Mouse (Mus musculus) stomach, embryonic 14.5 days (tissue): ENCODE results near the gene Nr1i3. TPM values are rescaled to one million over a fixed set of nuclear protein-coding genes. Genes with fewer than 3 reads are reported as not detected.
"Not testable (repeated sequence)": the region's sequence is repeated elsewhere in the genome, so short reads cannot be mapped to it uniquely, and the experiment has no call there.

Source experiments
- ATAC-seq: fragments of 200-750 bp; cut with Nextera tagmentation; 2 replicates; pipeline ENCODE4 v1.8.0; 2017; ENCODE audit warnings: low read depth, moderate TSS enrichment; ENCODE audit not compliant: insufficient number of reproducible peaks, insufficient read depth, low FRiP score
- H3K27ac ChIP-seq: fragments of 300-500 bp; sonication (generic); 2 replicates; pipeline ENCODE4 v1.5.1; 2014; ENCODE audit warnings: mild to moderate bottlenecking, low read length, moderate library complexity, mixed read lengths
- H3K27me3 ChIP-seq: fragments of 300-500 bp; sonication (generic); 2 replicates; pipeline ENCODE4 v1.6.1; 2014; ENCODE audit warnings: low read length, control low read depth, mixed read lengths; ENCODE audit not compliant: control insufficient read depth, insufficient read depth
- H3K36me3 ChIP-seq: fragments of 300-500 bp; sonication (generic); 2 replicates; pipeline ENCODE4 v1.6.1; 2014; ENCODE audit warnings: mild to moderate bottlenecking, control low read depth, low read length, moderate library complexity, mixed read lengths; ENCODE audit not compliant: control insufficient read depth, insufficient read depth
- H3K4me1 ChIP-seq: fragments of 300-500 bp; sonication (generic); 2 replicates; pipeline ENCODE4 v1.6.1; 2014; ENCODE audit warnings: low read length, control low read depth, mixed read lengths; ENCODE audit not compliant: control insufficient read depth, insufficient read depth
- H3K4me2 ChIP-seq: fragments of 300-500 bp; sonication (generic); replicated peaks from 2 replicates; pipeline ENCODE4 v1.6.1; 2014; ENCODE audit warnings: low read depth, low read length, control low read depth
- H3K4me3 ChIP-seq: fragments of 300-500 bp; sonication (generic); 2 replicates; pipeline ENCODE4 v1.5.1; 2014; ENCODE audit warnings: low read depth, low read length, control low read depth
- H3K9ac ChIP-seq: fragments of 300-500 bp; sonication (generic); replicated peaks from 2 replicates; pipeline ENCODE4 v1.6.1; 2014; ENCODE audit warnings: low read depth, mild to moderate bottlenecking, control low read depth, low read length, moderate library complexity, mixed read lengths
- H3K9me3 ChIP-seq: fragments of 300-500 bp; sonication (generic); 2 replicates; pipeline ENCODE4 v1.6.1; 2016; ENCODE audit warnings: low read depth, low read length, control low read depth; ENCODE audit not compliant: control insufficient read depth
- WGBS: fragments of 180-500 bp; shearing (Covaris S2); extraction: QIAGEN DNeasy Blood & Tissue Kit; methylation state at CpG from one replicate; pipeline ENCODE4 v1.1.7; 2014; 5-methylcytosine and 5-hydroxymethylcytosine counted together
- polyA plus RNA-seq: library from polyadenylated mRNA; unstranded; fragments of >200 nt; fragmentation: Nextera tagmentation; extraction: Ambion mirVana; gene quantifications from 2 replicates; pipeline ENCODE4 v1.2.1, GENCODE M21; 2014

The Nr1i3 gene
- polyA plus RNA-seq, 1 experiment from 2014 or later: 0.30 TPM

DNA sequence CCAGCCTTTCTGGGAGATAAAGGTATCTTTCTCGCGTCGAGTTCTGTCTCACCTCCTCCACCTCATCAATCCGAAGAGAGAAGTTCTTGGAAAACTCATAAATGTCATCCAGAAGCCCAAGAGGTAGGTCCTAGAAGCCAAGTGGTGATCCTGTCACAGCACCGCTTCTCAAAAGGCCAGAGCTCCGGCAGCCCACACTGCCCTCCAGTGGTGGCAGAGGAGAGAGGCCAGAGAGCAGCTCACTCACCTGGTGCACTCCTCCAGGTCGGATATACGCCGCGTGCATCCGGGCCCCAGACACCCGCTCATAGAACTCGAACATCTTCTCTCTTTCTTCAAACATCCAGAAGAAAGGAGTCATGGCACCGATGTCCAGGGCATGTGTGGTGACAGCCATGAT is 24.7 kb downstream of the Nr1i3 start:
- ATAC-seq: no peak

DNA sequence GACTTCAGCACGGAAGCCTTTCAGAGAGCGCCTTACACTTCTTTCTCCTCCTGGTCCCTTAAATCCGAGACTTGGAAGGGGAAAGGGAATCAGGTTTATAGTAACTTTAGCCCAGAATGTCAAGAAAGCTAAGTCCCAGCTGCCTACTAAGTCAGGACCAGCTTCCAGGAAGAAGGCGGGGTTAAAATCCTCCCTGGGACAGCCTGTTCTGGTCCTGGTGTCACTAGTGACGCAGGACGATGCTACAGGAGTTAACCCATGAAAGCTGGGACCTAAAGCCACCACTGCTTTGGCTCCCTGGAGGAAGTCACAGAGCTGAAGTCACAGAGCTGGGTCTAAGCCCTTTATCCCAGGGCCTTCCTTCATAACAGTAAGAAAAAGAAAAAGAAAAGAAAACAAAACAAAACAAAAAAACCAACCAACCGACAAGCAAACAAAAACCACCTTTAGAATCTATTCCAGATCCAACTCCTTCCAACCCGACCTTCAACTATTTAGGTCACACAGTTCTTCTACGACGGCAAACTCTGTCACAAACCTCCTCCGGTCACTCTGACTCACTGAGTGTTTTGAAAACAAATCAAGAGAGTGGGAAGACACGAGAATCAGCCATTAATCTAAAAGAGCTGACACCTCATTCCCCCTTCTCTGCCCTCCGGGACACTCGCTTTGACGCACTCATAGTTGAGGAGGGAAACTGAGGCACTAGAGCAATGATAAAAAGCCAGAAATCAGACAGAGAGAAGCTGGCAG is 26.4 kb downstream of the Nr1i3 start:
- no peaks in the 10 kb centered on the region for H3K27me3 ChIP-seq
- ATAC-seq: no peak

More for the DNA sequence above, 24.7 kb downstream of the Nr1i3 start:
- Histone ChIP-seq H3K4me2 (no peak overlapping the region), H3K36me3 (peaks cover 90% of the 10 kb centered on the region), H3K9ac (no peak overlapping the region), H3K4me3 (no peak overlapping the region), H3K27me3 (no peaks in the 10 kb centered on the region), H3K27ac (no peak overlapping the region), H3K9me3 (no peaks in the 10 kb centered on the region), H3K4me1 (no peaks in the 10 kb centered on the region; the same call in 1 of the 2 replicates)
- 66% methylated on average over 14 of the region's 14 CpGs for WGBS

DNA sequence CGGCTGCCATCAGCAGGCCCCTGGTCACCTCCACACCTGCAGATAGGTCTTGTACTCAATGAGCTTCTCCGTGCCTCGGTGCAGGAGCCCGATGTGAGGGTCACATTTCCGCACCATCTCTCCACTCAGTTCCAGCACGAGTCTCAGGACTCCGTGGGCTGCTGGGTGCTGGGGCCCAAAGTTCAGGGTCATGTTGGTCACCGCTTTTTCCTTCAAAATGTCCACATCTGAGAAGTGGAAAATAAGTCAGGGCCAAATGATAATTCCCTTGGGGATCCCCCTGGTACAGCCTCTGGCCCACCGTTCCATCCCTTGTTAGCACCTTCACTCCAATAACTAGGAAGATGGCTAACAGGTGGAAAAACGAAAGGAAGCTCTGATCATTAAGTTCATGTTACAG is 27.1 kb downstream of the Nr1i3 start:
- no peak for ATAC-seq
- Histone ChIP-seq H3K9ac (no peak overlapping the region), H3K4me2 (no peak overlapping the region), H3K4me3 (no peak overlapping the region), H3K36me3 (peaks cover 73% of the 10 kb centered on the region), H3K9me3 (no peaks in the 10 kb centered on the region), H3K27me3 (no peaks in the 10 kb centered on the region), H3K27ac (no peak overlapping the region), H3K4me1 (peaks cover under 1% of the 10 kb centered on the region; the same call in 1 of the 2 replicates)
- WGBS: 92% methylated on average over 10 of the region's 10 CpGs

More for the DNA sequence above, 26.4 kb downstream of the Nr1i3 start:
- Histone ChIP-seq H3K9ac (no peak overlapping the region), H3K36me3 (peaks cover 80% of the 10 kb centered on the region), H3K4me2 (no peak overlapping the region), H3K9me3 (no peaks in the 10 kb centered on the region), H3K27ac (no peak overlapping the region), H3K4me1 (no peaks in the 10 kb centered on the region; the same call in 1 of the 2 replicates), H3K4me3 (no peak overlapping the region)
- WGBS: 71% methylated on average over 15 of the region's 15 CpGs

- H3K9ac ChIP-seq, H3K9me3 ChIP-seq, H3K4me1 ChIP-seq, H3K27me3 ChIP-seq, H3K4me3 ChIP-seq, H3K4me2 ChIP-seq, ATAC-seq, H3K27ac ChIP-seq: not testable (repeated sequence)
- peaks cover 64% of the 10 kb centered on the region for H3K36me3 ChIP-seq
- WGBS: 84% methylated on average over 12 of the region's 12 CpGs
Observed at GRCm38 (mm10) chr1:171241952-171242351, 28.2 kb downstream of the Nr1i3 start.

DNA sequence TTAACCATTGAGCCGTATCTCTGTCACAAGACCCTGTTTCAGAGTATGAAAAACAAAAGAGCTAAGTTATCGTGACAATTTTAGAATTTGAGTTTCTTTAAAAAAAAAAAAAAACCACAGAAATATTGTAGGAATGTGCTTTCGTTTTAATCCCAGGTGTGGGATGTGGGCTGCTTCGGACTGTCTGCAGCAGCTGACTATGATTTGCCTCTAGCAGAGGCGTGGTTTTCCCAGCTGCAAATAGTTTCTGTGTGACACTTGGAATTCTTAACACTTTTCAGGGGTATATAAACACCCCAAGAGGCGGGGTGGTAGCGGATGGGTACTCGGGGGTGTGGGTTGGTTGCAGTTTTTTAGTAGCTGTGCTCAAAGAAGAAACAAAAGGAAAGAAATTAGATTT is 31.6 kb downstream of the Nr1i3 start:
- Histone ChIP-seq H3K9ac (no peak overlapping the region), H3K4me3 (no peak overlapping the region), H3K9me3 (no peaks in the 10 kb centered on the region), H3K4me2 (no peak overlapping the region), H3K4me1 (peaks cover 27% of the 10 kb centered on the region), H3K27ac (no peak overlapping the region), H3K36me3 (peaks cover 35% of the 10 kb centered on the region), H3K27me3 (no peaks in the 10 kb centered on the region)
- 77% methylated on average over 8 of the region's 8 CpGs for WGBS
- no peak for ATAC-seq

- peak overlapping the region; percentile 74 for H3K4me3 ChIP-seq
- WGBS: under 1% methylated on average over 41 of the region's 41 CpGs
- peaks cover 20% of the 10 kb centered on the region for H3K36me3 ChIP-seq
- peak overlapping the region; percentile 75 for H3K4me2 ChIP-seq
- peak overlapping the region; percentile 86 for H3K9ac ChIP-seq
- H3K27me3 ChIP-seq: no peaks in the 10 kb centered on the region
- ATAC-seq: peak; percentile 91
- H3K4me1 ChIP-seq: peaks cover 43% of the 10 kb centered on the region
- peak overlapping the region; percentile 94 for H3K27ac ChIP-seq
- no peaks in the 10 kb centered on the region for H3K9me3 ChIP-seq
Observed at GRCm38 (mm10) chr1:171246709-171247452, 33.1 kb downstream of the Nr1i3 start.

GRCm38 (mm10) chr1:171247453-171247841 is 33.7 kb downstream of the Nr1i3 start:
- no peaks in the 10 kb centered on the region for H3K9me3 ChIP-seq
- WGBS: 9% methylated on average over 13 of the region's 13 CpGs
- no peaks in the 10 kb centered on the region for H3K27me3 ChIP-seq
- H3K27ac ChIP-seq: peak overlapping the region; percentile 94
- peak overlapping the region; percentile 74 for H3K4me3 ChIP-seq
- H3K4me1 ChIP-seq: peaks cover 48% of the 10 kb centered on the region
- peaks cover 17% of the 10 kb centered on the region for H3K36me3 ChIP-seq
- H3K9ac ChIP-seq: peak overlapping the region; percentile 22; the same call in 1 of the 2 replicates
- peak overlapping the region; percentile 75 for H3K4me2 ChIP-seq
- no peak for ATAC-seq

GRCm38 (mm10) chr1:171247916-171248315 is 34.1 kb downstream of the Nr1i3 start:
- Histone ChIP-seq H3K9ac (no peak overlapping the region), H3K36me3 (peaks cover 12% of the 10 kb centered on the region), H3K9me3 (no peaks in the 10 kb centered on the region), H3K4me2 (peak overlapping the region; percentile 75), H3K4me3 (peak overlapping the region; percentile 74; the same call in 1 of the 2 replicates), H3K27me3 (no peaks in the 10 kb centered on the region), H3K4me1 (peaks cover 51% of the 10 kb centered on the region), H3K27ac (peak overlapping the region; percentile 94)
- 20% methylated on average over 4 of the region's 4 CpGs for WGBS
- no peak for ATAC-seq
